Mouse (Mus musculus) retina, postnatal 1 day (tissue): Measurements from ENCODE around the gene Irgm1.
"Not testable (repeated sequence)": the region's sequence is repeated elsewhere in the genome, so short reads cannot be mapped to it uniquely, and the experiment has no call there.

Experiments
- DNase-seq: peaks from one replicate; pipeline ENCODE4 v3.0.0-alpha.2; 2012

Gene Irgm1

DNA sequence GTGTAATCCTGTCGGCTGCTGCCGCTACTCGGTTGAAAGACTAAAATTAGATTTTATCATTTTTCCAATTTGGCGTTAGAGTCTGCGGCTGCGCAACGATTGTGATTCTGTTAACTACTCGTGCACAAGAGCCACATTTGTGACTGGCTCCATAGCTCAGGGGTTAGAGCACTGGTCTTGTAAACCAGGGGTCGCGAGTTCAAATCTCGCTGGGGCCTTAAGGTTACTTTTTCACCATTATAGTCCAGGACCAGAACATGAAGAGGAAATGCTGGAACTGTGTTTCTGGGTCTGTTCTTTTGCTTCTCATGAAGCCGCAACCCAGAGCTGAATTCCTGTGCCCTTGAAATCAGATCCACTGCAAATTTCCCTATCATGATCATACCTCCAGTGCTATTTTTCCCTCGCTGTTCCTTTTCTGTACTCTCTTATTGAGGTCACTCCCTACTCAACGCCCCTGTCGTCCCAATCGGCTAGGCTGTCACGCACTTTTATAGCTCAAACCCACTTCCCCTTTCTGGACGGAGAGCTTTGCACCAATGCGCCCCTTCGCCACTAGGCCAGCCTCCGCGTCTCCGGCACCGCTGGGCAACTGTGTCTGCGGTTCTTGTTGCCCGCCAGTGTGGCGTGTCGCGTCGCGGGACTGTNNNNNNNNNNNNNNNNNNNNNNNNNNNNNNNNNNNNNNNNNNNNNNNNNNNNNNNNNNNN, 17.9 kb downstream of the Irgm1 start:
- peak; percentile 88 for DNase-seq

DNA sequence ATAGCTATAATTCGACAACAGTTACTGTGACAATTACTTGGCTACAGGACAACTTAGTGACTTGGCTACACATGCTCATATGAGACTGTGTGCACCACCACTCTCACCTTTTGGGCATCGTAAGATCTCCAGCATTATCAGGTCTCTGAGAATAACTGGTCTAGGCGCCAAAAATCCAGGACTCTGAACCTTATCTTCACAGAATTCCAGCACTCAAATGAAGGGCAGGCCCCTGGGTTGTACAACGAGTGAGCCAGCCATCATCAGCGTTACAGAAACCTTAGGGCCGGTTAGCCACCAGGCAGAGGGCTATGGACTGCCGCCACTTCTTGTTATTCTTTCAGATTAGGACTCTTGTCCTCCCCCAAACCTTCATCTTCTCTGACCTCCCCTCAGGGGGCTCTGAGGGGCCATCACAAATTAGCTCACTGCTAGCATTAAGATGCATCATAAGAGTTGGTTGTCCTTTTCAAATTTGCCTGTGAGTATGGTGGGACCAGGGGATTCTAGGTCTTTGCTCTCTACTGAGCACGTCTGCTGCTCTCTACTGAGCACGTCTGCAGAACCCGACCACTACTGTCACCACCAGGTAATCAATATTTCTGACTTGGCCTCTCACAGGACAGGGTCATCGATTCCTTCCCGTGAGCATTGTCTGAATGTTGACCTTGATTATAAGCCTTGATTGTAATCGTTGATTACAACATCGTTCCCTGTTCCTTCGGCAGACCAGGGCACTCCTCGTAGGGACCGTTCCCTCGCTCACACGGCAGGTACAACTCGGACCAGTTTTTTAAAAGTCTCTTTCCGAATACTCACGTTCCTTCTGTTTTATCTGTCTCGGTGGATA, 18.6 kb downstream of the Irgm1 start:
- DNase-seq, result no peak

DNA sequence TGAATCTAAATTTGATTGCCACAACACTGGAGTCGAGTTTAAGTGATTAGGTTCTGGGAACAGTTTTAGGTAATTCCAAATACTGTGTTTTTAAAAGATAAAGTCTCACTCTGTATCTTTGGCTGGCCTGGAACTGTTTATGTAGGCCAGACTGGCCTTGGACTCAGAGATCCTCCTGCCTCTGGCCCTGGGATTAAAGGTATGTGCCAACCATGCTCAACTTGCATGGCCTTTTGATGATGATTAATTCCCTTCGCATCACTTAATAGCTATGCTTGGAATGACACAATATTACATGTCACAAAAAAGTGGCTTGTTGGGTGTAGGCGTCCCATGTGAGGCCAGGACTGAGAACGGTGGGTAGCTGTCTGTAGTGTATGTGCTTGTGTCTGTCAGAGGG, 19.3 kb downstream of the Irgm1 start:
- no peak for DNase-seq

DNA sequence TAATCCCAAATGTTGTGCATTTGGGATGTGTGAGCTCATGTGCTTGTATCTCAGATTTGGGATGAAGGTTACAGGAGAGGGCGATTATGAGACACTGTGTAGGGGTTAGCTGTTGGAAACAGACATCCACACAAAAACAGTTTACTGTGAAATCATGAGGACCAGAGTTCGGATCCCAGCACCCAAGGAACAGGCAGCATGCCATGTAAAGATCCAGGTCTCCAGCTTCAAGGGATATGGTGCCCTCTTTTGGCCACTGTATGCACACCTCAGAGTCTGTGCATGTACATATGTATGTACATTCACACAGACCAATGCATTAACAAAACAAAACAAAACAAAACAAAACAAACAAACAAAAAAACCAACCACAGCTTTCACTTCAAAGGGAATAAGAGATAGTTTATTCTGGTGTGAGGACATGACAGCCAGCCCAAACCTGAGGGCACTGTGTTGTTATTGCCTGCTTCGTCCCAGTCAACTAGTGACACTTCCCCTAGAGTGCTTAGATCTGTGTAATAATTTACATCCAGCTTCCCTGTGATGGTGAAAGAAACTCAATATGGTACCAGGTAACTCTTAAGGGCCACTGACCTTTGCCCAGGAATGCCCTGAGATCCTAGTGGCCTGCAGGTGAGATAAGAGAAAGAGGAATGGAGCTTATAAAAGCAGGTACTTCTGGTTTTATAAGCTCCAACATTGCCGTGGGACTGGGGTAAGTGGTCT, 20.1 kb downstream of the Irgm1 start:
- DNase-seq, result no peak

DNA sequence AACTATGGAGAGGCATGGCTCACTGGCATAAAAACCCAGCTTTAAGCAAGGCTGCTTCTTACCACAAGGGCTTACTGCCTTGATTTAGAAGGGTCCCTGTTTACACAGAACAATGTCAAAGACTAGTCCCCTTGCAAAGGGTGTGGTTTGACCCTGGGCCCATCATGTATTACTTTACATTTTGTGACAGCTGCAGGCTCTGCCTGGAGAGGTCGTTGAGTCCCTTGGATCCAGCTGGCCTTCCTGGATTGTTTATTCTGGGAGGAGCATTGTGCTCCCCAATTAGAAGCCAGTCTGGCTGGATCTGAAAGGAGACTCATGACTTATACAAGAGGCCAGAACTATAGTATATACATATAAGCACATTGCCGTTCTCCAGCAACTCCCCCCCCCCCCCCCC, 21.2 kb downstream of the Irgm1 start:
- DNase-seq, result no peak

DNA sequence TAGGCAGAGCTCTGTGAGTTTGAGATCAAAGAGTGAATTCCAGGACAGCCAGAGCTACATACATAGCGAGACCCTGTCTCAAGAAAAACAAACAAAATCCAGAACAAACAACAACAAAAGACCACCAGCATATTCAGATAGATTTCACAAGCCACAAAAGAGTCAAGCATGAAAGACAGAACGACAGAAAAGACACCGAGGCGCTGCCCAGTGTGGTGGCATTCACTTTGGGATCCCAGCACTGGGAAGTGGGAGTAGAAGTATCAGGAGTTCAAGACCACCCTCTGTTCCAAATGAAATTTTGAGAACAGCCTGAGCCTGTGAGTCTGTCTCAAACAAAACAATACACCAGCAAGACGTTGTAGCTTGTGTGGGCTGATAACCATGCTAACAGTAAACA, 24.6 kb downstream of the Irgm1 start:
- no peak for DNase-seq

DNA sequence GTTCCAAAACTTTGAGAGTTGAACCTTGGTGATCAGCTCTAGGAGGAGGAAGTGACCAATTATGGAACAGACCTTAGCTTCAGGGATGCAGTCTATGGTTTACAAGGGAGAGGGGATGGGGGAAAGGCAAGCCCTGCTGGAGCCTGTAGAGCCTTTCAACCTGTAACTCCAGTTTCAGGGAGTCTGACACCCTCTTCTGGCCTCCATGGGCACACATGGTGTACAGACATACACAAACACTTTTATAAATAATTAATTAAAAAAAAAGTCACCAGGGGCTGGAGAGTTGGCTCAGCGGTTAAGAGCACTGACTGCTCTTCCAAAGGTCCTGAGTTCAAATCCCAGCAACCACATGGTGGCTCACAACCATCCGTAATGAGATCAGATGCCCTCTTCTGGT, 25.1 kb downstream of the Irgm1 start:
- DNase-seq, result not testable (repeated sequence)

DNA sequence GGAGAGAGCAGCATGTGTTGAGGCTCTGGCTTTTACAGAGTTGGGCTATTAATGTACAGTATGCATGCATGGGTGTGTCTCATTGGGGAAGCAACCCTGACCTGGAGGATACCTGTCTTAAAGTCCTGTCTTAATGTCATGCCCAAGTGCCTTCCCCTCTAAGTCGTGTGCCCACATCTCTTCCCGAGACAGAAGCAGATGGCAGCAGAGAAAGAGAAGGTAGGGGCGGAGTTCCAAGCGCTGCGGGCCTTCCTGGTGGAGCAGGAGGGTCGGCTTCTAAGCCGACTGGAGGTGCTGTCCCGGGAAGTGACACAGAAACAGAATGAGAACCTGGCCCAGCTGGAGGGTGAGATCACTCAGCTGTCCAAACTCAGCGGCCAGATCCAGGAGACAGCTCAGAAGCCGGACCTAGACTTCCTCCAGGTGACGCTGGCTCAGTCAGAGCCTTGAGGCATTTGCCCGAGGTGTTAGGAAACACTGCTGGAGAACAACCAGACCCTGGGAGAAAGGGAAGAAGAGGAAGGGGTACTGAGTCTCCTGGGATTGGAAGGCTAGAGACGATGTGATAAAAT, 26.2 kb downstream of the Irgm1 start:
- DNase-seq, result no peak

DNA sequence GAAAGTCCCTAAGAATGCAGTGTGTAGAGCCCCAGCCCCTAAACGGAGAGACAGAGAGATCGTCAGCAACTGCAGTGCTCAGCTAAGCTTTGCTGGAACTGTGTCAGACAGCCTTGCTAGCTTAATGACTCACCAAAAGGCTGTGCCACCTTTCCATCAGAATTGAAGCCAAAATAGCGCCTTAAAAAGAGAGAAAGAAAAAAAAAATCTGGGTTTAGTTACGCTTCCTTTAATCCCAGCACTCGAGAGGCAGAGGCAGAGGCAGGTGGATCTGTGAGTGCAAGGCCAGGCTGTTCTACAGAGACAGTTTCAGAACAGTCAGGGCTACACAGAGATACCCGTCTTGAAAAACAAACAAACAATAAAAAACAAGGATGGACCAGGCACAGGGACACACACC, 27.2 kb downstream of the Irgm1 start:
- no peak for DNase-seq

DNA sequence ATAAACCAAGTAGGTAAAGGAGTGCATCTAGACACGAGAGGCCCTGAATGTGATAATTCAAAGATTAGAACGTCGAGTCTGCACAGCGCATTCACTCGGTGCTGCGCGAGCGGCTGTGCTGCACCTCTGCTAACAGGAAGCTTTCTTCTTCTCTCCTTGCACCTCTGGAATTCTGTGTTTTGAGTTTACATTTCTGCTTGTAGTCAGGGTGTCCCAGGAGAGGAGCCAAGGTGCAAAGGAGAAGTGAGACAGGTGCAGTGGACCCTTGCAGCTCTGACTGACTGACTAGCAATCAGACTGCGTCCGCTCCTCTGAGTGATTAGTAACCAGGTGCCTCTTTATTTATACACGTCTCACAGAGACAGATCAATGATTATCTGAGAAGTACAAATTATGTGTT, 28.3 kb downstream of the Irgm1 start:
- no peak for DNase-seq

DNA sequence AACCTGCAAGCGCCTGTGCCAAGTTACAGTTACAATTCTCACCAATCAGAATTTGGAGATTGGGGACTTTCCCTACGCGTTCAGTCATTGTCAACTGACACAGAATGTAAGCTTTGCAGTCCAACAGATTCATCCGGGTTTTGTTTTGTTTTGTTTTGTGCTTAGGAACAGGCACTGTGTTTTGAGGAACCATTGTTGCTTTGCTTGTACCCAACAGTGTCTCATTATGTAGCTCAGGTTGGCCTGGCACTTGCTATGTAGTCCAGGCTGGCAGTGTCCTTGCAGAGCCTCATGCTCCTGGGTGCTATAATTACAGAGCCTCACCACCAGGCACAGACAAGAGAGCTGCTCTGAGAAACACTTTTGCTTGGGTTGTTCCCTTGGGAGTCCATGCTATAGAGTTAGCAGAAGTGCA, 29.1 kb downstream of the Irgm1 start:
- no peak for DNase-seq

DNA sequence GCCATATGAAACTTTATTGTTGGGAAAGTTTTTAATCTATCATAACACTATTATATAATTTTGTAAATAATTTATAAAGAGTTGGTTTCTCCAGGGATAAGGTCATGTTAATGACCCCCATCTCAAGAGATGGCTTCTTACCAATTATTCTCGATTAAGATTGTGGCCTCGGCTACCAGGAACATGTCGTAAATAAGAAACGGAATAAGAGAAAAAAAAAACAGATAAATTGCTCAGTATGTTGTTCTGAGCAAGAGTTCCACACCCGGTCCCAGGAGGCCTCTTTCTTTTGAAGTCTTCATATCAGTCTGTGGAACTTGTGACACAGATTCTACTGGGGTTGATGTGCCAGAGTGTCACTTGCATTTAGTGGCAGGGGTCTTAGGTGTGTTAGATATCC, 30.3 kb downstream of the Irgm1 start:
- DNase-seq, result no peak

DNA sequence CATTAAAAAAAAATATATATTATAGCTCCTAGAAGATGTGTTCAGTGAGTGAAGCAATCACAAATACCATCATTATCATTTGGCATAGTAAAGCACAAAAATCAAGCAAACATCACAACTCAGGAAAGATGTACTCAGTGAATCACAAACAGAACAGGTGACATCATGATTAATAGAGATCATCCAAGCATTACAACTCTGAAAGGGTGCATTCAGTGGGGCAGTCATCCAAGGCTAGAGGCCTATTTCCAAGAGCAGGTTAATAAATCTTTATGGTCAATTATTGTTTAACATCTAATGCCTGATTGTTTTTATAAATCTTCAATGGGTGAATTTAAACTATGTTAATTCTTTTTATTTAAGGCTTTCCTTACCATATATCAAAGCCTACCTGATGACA, 30.7 kb downstream of the Irgm1 start:
- DNase-seq, result no peak

DNA sequence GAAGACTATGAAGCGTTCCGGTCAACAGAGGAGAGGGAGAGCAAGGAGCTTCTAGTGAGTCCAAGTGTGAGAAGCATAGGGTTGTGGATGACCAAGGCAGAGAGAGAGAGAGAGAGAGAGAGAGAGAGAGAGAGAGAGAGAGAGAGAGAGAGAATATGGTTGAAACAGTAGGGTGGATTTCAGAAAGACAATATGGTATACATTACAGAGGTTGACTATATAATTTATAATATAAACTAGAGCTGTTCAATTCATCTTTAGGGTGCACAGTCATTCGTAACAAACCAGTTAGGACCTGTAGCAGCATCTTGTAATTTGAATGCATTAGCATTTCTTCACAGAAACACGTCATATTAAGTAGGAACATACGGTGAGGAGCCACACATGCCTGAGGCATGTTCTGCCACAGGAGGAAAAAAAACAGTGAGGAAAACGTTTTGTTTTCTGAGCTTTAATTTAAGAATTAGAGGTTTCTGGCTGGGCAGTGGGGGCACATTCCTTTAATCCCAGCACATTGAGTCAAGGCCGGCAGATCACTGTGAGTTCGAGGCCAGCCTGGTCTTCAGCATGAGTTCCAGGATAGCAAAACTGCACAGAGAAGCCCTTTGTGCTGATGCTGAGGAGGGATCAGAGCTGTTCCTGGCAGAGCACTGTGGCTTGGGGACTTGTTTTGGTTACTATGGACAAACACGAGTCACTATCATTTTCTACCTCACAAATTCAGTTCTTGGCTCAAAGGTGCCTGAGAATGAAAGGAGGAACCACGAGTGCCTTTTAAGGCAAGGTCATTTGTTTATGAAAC, 32.4 kb downstream of the Irgm1 start:
- DNase-seq, result no peak

DNA sequence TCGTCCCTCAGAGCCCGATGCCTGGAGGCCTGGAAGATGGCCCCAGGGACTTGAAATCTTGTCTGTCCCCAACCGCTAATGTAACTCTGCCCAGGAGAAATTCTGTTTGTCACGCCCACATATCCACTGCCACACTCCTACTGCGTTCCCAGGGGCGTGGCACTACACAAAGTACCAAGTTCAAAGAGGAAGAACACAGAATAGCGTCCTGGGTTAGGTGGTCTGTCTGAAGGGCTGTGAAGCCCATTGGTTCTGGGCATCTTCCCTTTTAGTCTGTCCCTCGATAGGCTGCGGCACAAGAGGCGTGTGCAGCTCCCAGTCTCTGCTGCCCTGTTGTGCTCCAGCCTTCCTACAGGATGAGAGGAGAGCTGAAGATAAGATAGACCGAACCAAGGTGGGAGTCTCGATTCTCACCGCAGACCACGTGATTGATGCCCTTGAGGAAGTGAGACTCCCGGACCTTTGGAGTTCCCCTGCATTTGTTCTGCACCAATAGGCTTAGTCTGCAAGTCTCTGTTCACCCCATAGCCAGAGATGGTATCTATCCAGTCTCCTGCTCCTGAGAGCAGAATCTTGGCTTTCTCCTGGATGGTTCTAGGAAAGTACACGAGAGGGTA, 33.2 kb downstream of the Irgm1 start:
- DNase-seq, result peak; percentile 57

DNA sequence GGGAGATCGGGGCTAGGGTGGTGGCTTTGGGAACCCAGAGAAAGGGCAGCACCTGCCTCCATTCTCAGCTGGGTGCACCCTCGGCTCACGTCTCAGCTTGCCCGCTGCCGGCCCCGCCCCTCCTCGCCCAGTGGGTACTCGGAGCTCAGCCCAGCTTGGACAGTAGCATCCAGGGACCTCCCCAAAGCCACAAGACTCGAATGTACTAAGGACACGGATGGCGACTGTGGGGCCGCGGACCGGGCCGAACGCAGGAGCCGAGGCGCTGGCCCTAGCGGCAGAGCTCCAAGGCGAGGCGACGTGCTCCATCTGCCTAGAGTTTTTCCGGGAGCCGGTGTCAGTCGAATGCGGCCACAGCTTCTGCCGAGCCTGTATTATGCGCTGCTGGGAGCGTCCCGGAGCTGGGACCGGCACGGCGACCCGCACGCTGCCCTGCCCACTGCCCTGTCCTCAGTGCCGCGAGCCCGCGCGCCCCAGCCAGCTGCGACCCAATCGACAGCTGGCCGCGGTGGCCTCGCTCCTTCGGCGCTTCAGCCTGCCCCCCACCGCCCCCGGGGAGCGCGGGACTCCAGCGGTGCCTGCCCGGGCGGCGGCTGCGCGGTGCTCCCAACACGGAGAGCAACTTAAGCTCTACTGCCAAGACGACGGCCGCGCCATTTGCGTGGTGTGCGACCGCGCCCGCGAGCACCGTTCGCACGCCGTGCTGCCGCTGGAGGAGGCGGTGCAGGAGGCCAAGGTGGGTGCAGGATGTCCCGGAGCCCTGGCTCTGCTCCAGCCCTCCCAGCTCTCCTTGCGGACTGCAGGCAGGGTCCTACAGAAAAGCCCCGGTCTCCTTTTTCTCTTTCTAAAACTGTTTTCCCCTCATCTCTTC, 33.9 kb downstream of the Irgm1 start:
- peak; percentile 72 for DNase-seq

DNA sequence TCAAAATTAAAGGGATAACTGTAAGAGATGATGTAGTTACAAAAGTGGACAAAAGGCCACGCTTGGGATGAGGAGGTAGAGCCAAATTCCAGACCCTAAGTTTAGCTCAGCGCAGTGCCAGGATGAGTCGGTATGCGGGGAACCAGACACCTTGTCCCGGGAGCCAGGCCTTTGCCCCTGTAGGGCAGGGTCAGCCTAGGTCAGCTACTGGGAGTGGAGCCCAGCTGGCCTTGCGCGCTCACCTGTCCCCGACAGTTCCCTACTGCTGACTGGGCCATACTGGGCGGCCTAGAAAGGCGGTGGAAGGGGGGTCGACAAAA, 34.5 kb downstream of the Irgm1 start:
- DNase-seq, result no peak

DNA sequence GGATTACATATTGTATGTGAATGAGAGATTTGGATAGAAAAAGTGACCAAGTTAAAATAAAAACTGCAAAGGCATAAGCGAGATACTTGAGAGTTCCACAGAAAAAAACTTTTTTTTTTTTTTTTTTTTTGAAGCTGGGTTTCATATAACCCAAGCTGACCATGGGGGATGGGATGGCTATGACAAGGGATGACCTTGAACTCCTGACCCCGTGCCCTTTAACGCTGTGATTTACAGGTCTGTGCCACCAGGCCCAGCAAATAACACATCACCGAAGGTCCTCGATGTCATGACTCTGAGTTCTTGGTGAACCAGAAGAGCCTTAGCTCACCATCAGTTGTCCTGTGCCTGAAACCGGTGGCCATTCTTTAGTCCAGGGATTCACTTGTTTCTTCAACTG, 35.6 kb downstream of the Irgm1 start:
- no peak for DNase-seq

DNA sequence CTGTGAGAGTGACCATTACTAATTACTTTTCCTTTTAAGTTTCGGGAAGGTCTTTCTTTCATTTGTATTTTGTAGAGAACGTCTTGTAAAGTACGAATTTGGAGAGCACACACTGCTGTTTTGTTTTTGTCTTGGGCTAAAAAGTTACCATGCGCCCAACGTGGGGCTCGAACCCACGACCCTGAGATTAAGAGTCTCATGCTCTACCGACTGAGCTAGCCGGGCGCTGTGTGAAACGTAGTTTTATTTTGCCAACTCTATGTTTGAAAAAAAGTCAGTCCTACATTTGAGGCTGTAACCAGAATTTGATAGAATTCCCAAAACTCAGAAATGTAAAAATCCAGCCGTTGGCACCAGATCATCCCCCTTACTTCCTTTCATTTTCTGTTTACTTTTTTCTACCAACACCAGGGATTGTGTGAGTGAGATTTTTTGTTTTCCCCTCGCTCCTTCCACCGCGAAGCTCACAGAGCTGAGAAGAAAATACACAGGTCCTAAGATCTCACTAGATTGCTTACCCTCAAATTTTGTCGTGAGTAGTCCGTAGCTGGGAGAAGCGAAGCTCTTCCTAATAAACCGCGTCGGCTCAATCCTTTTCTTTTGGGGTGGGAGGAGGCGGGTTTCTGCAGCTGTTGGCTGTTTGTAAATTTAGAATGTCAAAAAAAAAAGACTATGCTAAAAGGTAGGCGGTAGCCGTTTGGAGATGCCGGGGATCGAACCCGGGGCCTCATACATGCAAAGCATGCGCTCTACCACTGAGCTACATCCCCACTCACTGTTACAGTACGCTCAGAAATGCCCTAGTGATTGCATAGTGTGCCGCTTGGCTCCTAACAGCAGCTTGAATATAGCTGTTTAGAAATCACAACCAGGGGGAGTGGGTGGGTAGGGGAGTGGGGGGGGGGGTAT, 37.5 kb downstream of the Irgm1 start:
- peak; percentile 95 for DNase-seq

DNA sequence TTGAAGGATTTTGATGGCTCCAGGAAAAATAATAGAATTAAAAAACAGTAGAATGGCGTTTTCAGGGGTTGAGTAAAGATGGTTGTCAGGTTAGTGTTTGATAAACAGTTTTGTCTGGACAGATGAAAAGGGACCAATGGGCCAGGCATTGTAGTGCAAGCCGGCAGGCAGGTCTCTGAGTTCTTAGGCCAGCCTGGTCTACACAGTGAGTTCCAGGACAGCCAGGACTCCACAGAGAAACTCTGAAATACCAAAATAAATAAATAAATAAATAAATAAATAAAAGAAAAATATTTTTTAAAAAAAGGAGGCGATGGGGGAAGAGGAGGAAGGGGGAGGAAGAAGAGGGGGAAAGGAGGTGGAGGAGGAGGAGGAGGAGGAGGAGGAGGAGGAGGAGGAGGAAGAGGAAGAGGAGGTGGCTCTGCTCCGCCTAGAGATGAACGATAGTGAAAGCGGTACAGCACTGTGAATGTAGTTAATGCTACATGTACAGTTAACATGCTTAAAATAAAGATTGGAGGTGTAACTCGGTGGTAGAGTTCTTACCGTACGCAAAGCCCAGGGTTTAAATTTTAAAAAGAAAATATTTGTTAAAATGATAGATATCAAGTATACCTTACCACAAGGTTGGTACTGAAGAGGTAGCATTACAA, 38.3 kb downstream of the Irgm1 start:
- no peak for DNase-seq
